In the genomic region with DNA sequence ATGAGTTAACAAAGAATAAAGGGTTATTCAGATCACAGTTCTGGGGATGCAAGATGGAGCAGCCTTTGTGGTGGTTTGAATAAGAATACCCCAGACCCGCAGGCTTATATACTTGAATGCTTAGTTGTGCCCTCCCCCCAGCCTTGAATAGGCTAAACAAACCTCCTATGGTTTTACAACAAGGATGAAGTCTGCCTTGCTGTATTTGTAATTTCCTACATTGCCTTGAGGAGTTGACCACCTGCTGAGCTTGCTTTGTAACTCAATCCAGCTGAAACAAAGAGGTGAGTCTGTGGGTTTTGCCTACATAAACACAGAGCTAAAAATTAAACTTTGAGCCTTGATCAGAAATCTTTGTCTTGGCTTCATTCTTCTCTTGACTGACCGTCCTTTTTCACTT, we compare ENCODE assay signal across 7 mouse cellular contexts.
"Had no signal": no experiment of that assay in that cellular context is flagged by ENCODE, and none has a peak within 500 bp of the region (broad histone marks: within the 10 kb centered on the region; RNA-seq: fewer than 3 reads in every experiment).

No protein-coding gene starts in this region.

- DNase-seq: lung, adult 2 months; lung, postnatal 14 days; lung, postnatal 36 days; right cerebral cortex, postnatal 14 days; thymus, adult 2 months; thymus, postnatal 25 days; thymus, postnatal 4 days had no signal
